Mouse (Mus musculus): ENCODE data around the gene Prrc2a.

Prrc2a gene

GRCm38 (mm10) chr17:35164568-35165450, at the start of gene Prrc2a:
Prrc2a (minus strand) TSS chr17:35164897.
- peak; percentile 99 for DNase-seq (ENCODE audit: inconsistent ontology term)

- no peak for DNase-seq (ENCODE audit: inconsistent ontology term)
Observed at GRCm38 (mm10) chr17:35213071-35213470, 48.4 kb upstream of the Prrc2a start.

GRCm38 (mm10) chr17:35210593-35210992, 45.9 kb upstream of the Prrc2a start:
- DNase-seq (ENCODE audit: inconsistent ontology term), result no peak

GRCm38 (mm10) chr17:35209785-35210535, 45.3 kb upstream of the Prrc2a start:
- no peak for DNase-seq (ENCODE audit: inconsistent ontology term)

GRCm38 (mm10) chr17:35205380-35205769, 40.7 kb upstream of the Prrc2a start:
- no peak for DNase-seq (ENCODE audit: inconsistent ontology term)

GRCm38 (mm10) chr17:35204494-35205379, 40.0 kb upstream of the Prrc2a start, which contains the start of gene Lta:
Lta (minus strand) TSS chr17:35205351.
- DNase-seq (ENCODE audit: inconsistent ontology term), result no peak

- no peak for DNase-seq (ENCODE audit: inconsistent ontology term)
Observed at GRCm38 (mm10) chr17:35202442-35202841, 37.7 kb upstream of the Prrc2a start.

- no peak for DNase-seq (ENCODE audit: inconsistent ontology term)
Observed at GRCm38 (mm10) chr17:35201787-35202186, 37.1 kb upstream of the Prrc2a start, which contains the start of gene Tnf. Tnf (minus strand) TSS chr17:35202007.

- no peak for DNase-seq (ENCODE audit: inconsistent ontology term)
Observed at GRCm38 (mm10) chr17:35201128-35201527, 36.4 kb upstream of the Prrc2a start.

- no peak for DNase-seq (ENCODE audit: inconsistent ontology term)
Observed at GRCm38 (mm10) chr17:35200398-35200797, 35.7 kb upstream of the Prrc2a start.

- DNase-seq (ENCODE audit: inconsistent ontology term), result no peak
Observed at GRCm38 (mm10) chr17:35198946-35199345, 34.2 kb upstream of the Prrc2a start.

- DNase-seq (ENCODE audit: inconsistent ontology term), result no peak
Observed at GRCm38 (mm10) chr17:35198029-35198428, 33.3 kb upstream of the Prrc2a start.

GRCm38 (mm10) chr17:35197126-35197525, 32.4 kb upstream of the Prrc2a start:
- no peak for DNase-seq (ENCODE audit: inconsistent ontology term)

- DNase-seq (ENCODE audit: inconsistent ontology term), result no peak
Observed at GRCm38 (mm10) chr17:35196321-35196641, 31.6 kb upstream of the Prrc2a start.

GRCm38 (mm10) chr17:35195631-35196320, 31.1 kb upstream of the Prrc2a start:
- peak; percentile 82 for DNase-seq (ENCODE audit: inconsistent ontology term)

- DNase-seq (ENCODE audit: inconsistent ontology term), result no peak
Observed at GRCm38 (mm10) chr17:35194844-35195630, 30.3 kb upstream of the Prrc2a start.

- DNase-seq (ENCODE audit: inconsistent ontology term), result no peak
Observed at GRCm38 (mm10) chr17:35193881-35194843, 29.5 kb upstream of the Prrc2a start, which contains the start of gene Ltb. Ltb (plus strand) TSS chr17:35194439.

- no peak for DNase-seq (ENCODE audit: inconsistent ontology term)
Observed at GRCm38 (mm10) chr17:35192924-35193323, 28.2 kb upstream of the Prrc2a start.

GRCm38 (mm10) chr17:35191723-35192122, 27.0 kb upstream of the Prrc2a start:
- no peak for DNase-seq (ENCODE audit: inconsistent ontology term)

Measured in Muller cell, postnatal 12 days (primary cell).